11 mouse cellular contexts compared by ENCODE assay signal in the genomic region with DNA sequence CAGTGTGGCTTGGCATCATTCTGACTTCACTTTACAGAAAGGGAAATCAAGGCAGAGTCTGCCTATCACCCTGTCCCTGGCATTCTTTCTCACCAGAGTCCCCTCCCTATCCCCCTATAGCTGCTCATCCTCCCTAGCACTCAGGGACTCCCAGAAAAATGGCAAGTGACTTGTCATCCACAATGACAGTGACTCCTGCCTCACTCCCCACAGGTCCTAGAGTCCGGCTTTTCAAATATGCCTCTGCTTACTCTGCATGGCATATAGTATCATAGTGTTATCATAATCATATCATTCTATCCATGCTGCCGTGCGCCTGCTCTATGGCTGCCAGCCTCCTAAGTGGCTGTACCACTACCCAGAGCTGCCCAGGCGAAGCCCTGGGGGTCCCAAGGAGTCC. TPM values are rescaled to one million over a fixed set of nuclear protein-coding genes. Genes with fewer than 3 reads are reported as not detected.
DNase-seq lines count a peak whose midpoint lies in the region; ATAC-seq lines count a peak whose summit lies in the region.
"Had no signal": no experiment of that assay in that cellular context is flagged by ENCODE, and none has a peak within 500 bp of the region (broad histone marks: within the 10 kb centered on the region; RNA-seq: fewer than 3 reads in every experiment).

No protein-coding gene starts in this region.

- peaks cover 17% of the 10 kb centered on the region for H3K4me1 ChIP-seq in heart, embryonic 16.5 days (ENCODE audit: control insufficient read depth, insufficient read depth, low read length)
- peaks cover 32% of the 10 kb centered on the region for H3K4me1 ChIP-seq in liver, embryonic 13.5 days (replicated peaks)
- peaks cover 18% of the 10 kb centered on the region for H3K4me1 ChIP-seq in forebrain, embryonic 10.5 days
- H3K4me1 ChIP-seq: forebrain, embryonic 13.5 days had no signal

- no peak for ATAC-seq in heart, embryonic 16.5 days (replicated peaks; ENCODE audit: extremely low read depth, insufficient read depth, low FRiP score)
- ATAC-seq in liver, embryonic 13.5 days (ENCODE audit: low read depth), result no peak
- ATAC-seq in inflammation-experienced regulatory T-cells, adult 6 months, result no peak

- peak overlapping the region; percentile 82 for H3K27ac ChIP-seq in heart, embryonic 16.5 days (ENCODE audit: low read length)
- H3K27ac ChIP-seq in liver, embryonic 13.5 days, result peak overlapping the region; percentile 68; the same call in 1 of the 2 replicates
- no peak overlapping the region for H3K27ac ChIP-seq in forebrain, embryonic 10.5 days
- H3K27ac ChIP-seq: forebrain, embryonic 13.5 days; midbrain, embryonic 13.5 days had no signal

- H3K36me3 ChIP-seq in heart, embryonic 16.5 days (ENCODE audit: control insufficient read depth, insufficient read depth), result no peaks in the 10 kb centered on the region
- H3K36me3 ChIP-seq in liver, embryonic 13.5 days, result no peaks in the 10 kb centered on the region
- no peaks in the 10 kb centered on the region for H3K36me3 ChIP-seq in forebrain, embryonic 10.5 days (replicated peaks)
- H3K36me3 ChIP-seq: midbrain, embryonic 13.5 days had no signal

- peak overlapping the region; percentile 53 for H3K4me2 ChIP-seq in heart, embryonic 16.5 days (ENCODE audit: low read depth, low read length)
- peak overlapping the region; percentile 55 for H3K4me2 ChIP-seq in liver, embryonic 13.5 days
- H3K4me2 ChIP-seq: forebrain, embryonic 13.5 days; midbrain, embryonic 13.5 days had no signal

- no peak for DNase-seq in heart, adult 8-10 months (ENCODE audit: low spot score)
- DNase-seq in thymus, postnatal 4 days, result peak; percentile 42
- DNase-seq in thymus, adult 18-20 months, result no peak
- no peak for DNase-seq in liver, embryonic 13.5 days
- DNase-seq in c-Kit-positive CD71-positive TER-119-positive erythroid progenitor cells, embryonic 14.5 days (ENCODE audit: low spot score), result no peak
- DNase-seq in forebrain, embryonic 10.5 days (ENCODE audit: extremely low spot score, low spot score), result no peak
- DNase-seq: cerebellum, postnatal 36 days had no signal

- H3K27me3 ChIP-seq in heart, embryonic 16.5 days (ENCODE audit: control insufficient read depth, insufficient read depth, low read length), result no peaks in the 10 kb centered on the region
- H3K27me3 ChIP-seq in liver, embryonic 13.5 days, result no peaks in the 10 kb centered on the region
- H3K27me3 ChIP-seq in forebrain, embryonic 10.5 days (ENCODE audit: poor library complexity, severe bottlenecking), result no peaks in the 10 kb centered on the region
- H3K27me3 ChIP-seq: forebrain, embryonic 13.5 days; midbrain, embryonic 13.5 days had no signal

- H3K9me3 ChIP-seq in heart, embryonic 16.5 days (replicated peaks; ENCODE audit: control insufficient read depth, low read length), result no peaks in the 10 kb centered on the region
- no peaks in the 10 kb centered on the region for H3K9me3 ChIP-seq in liver, embryonic 13.5 days (replicated peaks)
- H3K9me3 ChIP-seq in forebrain, embryonic 10.5 days, result no peaks in the 10 kb centered on the region
- H3K9me3 ChIP-seq: forebrain, embryonic 13.5 days; midbrain, embryonic 13.5 days had no signal

- no peak overlapping the region for H3K9ac ChIP-seq in heart, embryonic 16.5 days (ENCODE audit: low read length)
- peak overlapping the region; percentile 41; the same call in 1 of the 2 replicates for H3K9ac ChIP-seq in liver, embryonic 13.5 days
- H3K9ac ChIP-seq: forebrain, embryonic 13.5 days; midbrain, embryonic 13.5 days had no signal

- H3K4me3 ChIP-seq in heart, embryonic 16.5 days (ENCODE audit: low read length), result peak overlapping the region; percentile 23
- peak overlapping the region; percentile 37 for H3K4me3 ChIP-seq in liver, embryonic 13.5 days (replicated peaks)
- H3K4me3 ChIP-seq in forebrain, embryonic 10.5 days, result no peak overlapping the region
- H3K4me3 ChIP-seq: forebrain, embryonic 13.5 days; midbrain, embryonic 13.5 days had no signal

- WGBS in heart, embryonic 16.5 days, result 85% methylated on average over 4 of the region's 4 CpGs
- WGBS in liver, embryonic 13.5 days (ENCODE audit: insufficient replicate concordance), result 39% methylated on average over 4 of the region's 4 CpGs
- 90% methylated on average over 4 of the region's 4 CpGs for WGBS in forebrain, embryonic 10.5 days

RNA-seq across cellular contexts. Expression of a gene that starts 11.9 kb away (rescaled TPM):
- polyA plus RNA-seq in heart, embryonic 16.5 days (2015; fragmentation: Nextera tagmentation; extraction: Ambion mirVana), result 0.22 and 0.29 TPM in 2 replicates
- 1 to 10 TPM; 1.2 to 2.4 (median 1.7) TPM for total RNA-seq in heart, adult 8-10 months (2022)
- polyA plus RNA-seq in liver, embryonic 13.5 days (2015; fragmentation: Nextera tagmentation; extraction: Ambion mirVana), result 0.37 and 0.39 TPM in 2 replicates
- 0.90 and 1.1 TPM in 2 replicates for polyA plus RNA-seq in forebrain, embryonic 10.5 days (2016; fragmentation: Nextera tagmentation; extraction: Ambion mirVana)
- 10 to 100 TPM; 10.4 to 19.8 (median 16.3) TPM for polyA plus RNA-seq in inflammation-experienced regulatory T-cells, adult 6 months (2017; shearing (Covaris generic))

RNA-seq across cellular contexts. Expression of a gene that starts 33.2 kb away (rescaled TPM):
- 55.9 and 59.8 TPM in 2 replicates for polyA plus RNA-seq in heart, embryonic 16.5 days (2015; fragmentation: Nextera tagmentation; extraction: Ambion mirVana)
- total RNA-seq in heart, adult 8-10 months (2022), result 10 to 100 TPM; 67.9 to 79.2 (median 73.3) TPM
- polyA plus RNA-seq in liver, embryonic 13.5 days (2015; fragmentation: Nextera tagmentation; extraction: Ambion mirVana), result 9.0 and 10.5 TPM in 2 replicates
- 26.2 and 28.8 TPM in 2 replicates for polyA plus RNA-seq in forebrain, embryonic 10.5 days (2016; fragmentation: Nextera tagmentation; extraction: Ambion mirVana)
- 1 to 10 TPM; 5.8 to 7.1 (median 6.6) TPM for polyA plus RNA-seq in inflammation-experienced regulatory T-cells, adult 6 months (2017; shearing (Covaris generic))

RNA-seq across cellular contexts. Expression of a gene that starts 59.7 kb away (rescaled TPM):
- 1.4 and 1.8 TPM in 2 replicates for polyA plus RNA-seq in heart, embryonic 16.5 days (2015; fragmentation: Nextera tagmentation; extraction: Ambion mirVana)
- total RNA-seq in heart, adult 8-10 months (2022), result under 1 TPM; 0.31 to 0.78 (median 0.64) TPM
- polyA plus RNA-seq in liver, embryonic 13.5 days (2015; fragmentation: Nextera tagmentation; extraction: Ambion mirVana), result 1.6 and 1.7 TPM in 2 replicates
- 0.82 and 0.95 TPM in 2 replicates for polyA plus RNA-seq in forebrain, embryonic 10.5 days (2016; fragmentation: Nextera tagmentation; extraction: Ambion mirVana)
- 10 to 100 TPM; 62.0 to 95.1 (median 90.5) TPM for polyA plus RNA-seq in inflammation-experienced regulatory T-cells, adult 6 months (2017; shearing (Covaris generic))

Comparison
In these comparisons a context has a peak if more than half of its experiments do, and no peak if none do; other contexts are left out.
1. RNA of a gene that starts 59.7 kb away (polyA plus RNA-seq): 62.0 to 95.1 TPM in inflammation-experienced regulatory T-cells, adult 6 months; 1.4 to 1.8 TPM in heart, embryonic 16.5 days, 1.6 to 1.7 TPM in liver, embryonic 13.5 days and 0.82 to 0.95 TPM in forebrain, embryonic 10.5 days; every median in the first group is over 10 times any median in the second.